Mouse (Mus musculus) lung, adult 2 months (tissue): ENCODE measurements around the gene Nalcn.
"Not testable (repeated sequence)": the region's sequence is repeated elsewhere in the genome, so short reads cannot be mapped to it uniquely, and the experiment has no call there.

Source experiments
- CTCF ChIP-seq: fragments of 200-500 bp; IDR thresholded peaks from 2 replicates; pipeline ENCODE4 v1.5.1; 2011; ENCODE audit warnings: mild to moderate bottlenecking, low read length, control low read depth; ENCODE audit not compliant: insufficient read depth
- POLR2A ChIP-seq: fragments of 200-500 bp; IDR thresholded peaks from 2 replicates; pipeline ENCODE4 v1.6.1; 2011; ENCODE audit warnings: low read depth, mild to moderate bottlenecking, control low read depth, low read length, borderline replicate concordance; ENCODE audit errors: extremely low read depth

DNA sequence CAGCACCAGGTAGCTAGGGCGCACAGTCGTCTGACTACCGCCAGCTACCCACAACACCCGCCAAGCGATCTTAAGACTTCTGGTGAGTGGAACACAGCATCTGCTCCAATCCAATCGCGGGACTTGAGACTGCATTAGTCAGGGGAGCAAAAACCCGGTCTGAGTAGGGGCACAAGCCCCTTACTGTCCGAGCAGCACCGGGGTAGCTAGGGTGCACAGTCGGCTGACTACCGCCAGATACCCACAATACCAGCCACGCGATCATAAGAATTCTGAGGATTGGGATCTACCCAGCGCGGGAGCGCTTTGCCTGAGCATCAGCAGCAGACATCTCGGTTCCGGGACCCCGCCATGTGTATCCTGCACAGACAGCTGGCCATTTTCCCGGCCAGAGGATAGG, 44.1 kb upstream of the Nalcn start:
- not testable (repeated sequence) for TF ChIP-seq POLR2A, CTCF
